30 mouse cellular contexts compared by ENCODE assay signal in the genomic region with DNA sequence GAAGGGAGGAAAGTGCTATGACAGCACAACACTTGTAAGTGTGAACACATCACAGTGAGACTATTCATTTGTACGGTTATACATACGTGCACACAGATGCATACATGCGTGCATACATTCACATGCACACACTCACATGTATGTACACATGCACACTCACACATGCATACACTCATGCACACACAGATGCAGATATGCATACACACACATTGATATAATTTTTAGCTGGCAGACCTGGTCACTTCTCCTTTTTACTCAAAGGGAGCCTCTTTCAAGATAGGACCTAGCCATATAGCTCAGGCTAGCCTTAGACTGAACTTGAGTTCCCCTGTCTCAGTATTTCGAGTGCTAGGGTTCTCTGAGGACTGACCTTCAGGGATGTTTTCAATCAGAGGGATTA. TPM values are rescaled to one million over a fixed set of nuclear protein-coding genes. Genes with fewer than 3 reads are reported as not detected.
A peak's percentile ranks its signal among the peaks of the same experiment; 100 is the strongest.
DNase-seq lines count a peak whose midpoint lies in the region; ATAC-seq and TF ChIP-seq lines count a peak whose summit lies in the region.
"Had no signal": no experiment of that assay in that cellular context is flagged by ENCODE, and none has a peak within 500 bp of the region (broad histone marks: within the 10 kb centered on the region; RNA-seq: fewer than 3 reads in every experiment).

No protein-coding gene starts in this region.

- TF ChIP-seq EP300 in MEL (IDR thresholded peaks at IDR 0.05; ENCODE audit: low read depth in 1 of 2, low read length in 2 of 2): peak; percentile 52 to 90; a peak in 3 of 4 replicates
- no peak for TF ChIP-seq EP300 in heart, adult 2 months (IDR thresholded peaks at IDR 0.05; ENCODE audit: insufficient read depth, low read depth, low read length)

- peak overlapping the region; percentile 11 for H3K4me3 ChIP-seq in megakaryocyte, embryonic 14.5 days (replicated peaks)
- H3K4me3 ChIP-seq in MEL (ENCODE audit: control insufficient read depth in 1 of 2, insufficient read depth in 1 of 2, low read depth in 2 of 2, low read length in 2 of 2): no peak overlapping the region
- no peak overlapping the region for H3K4me3 ChIP-seq in heart, adult 2 months
- H3K4me3 ChIP-seq in kidney, embryonic 16.5 days (ENCODE audit: low read length): no peak overlapping the region

- no peaks in the 10 kb centered on the region for H3K9me3 ChIP-seq in megakaryocyte, embryonic 14.5 days
- H3K9me3 ChIP-seq in MEL (replicated peaks; ENCODE audit: insufficient read depth, low read length): no peaks in the 10 kb centered on the region
- no peaks in the 10 kb centered on the region for H3K9me3 ChIP-seq in kidney, embryonic 16.5 days (ENCODE audit: low read length)
- H3K9me3 ChIP-seq: G1E had no signal

- TF ChIP-seq RAD21 in MEL (IDR thresholded peaks at IDR 0.05; ENCODE audit: low read depth, low read length): no peak

- peaks cover 10% of the 10 kb centered on the region for H3K4me1 ChIP-seq in megakaryocyte, embryonic 14.5 days
- peaks cover 10 to 25% of the 10 kb centered on the region in 2 experiments for H3K4me1 ChIP-seq in MEL (ENCODE audit: control insufficient read depth in 1 of 2, insufficient read depth in 2 of 2, low read length in 2 of 2)
- H3K4me1 ChIP-seq in heart, adult 2 months (ENCODE audit: control insufficient read depth, insufficient read depth, low read length): no peaks in the 10 kb centered on the region
- no peaks in the 10 kb centered on the region for H3K4me1 ChIP-seq in kidney, embryonic 16.5 days (ENCODE audit: insufficient read depth, low read length)

- WGBS in heart, adult 2 months: 84% methylated on average over 4 of the region's 4 CpGs
- 85% methylated on average over 4 of the region's 4 CpGs for WGBS in kidney, embryonic 16.5 days

- intact Hi-C loops in heart, adult 2 months (cut with DNase I): no loop called here

- H3K9ac ChIP-seq in MEL (ENCODE audit: control insufficient read depth, low read depth, low read length, poor library complexity, severe bottlenecking): no peak overlapping the region
- H3K9ac ChIP-seq in heart, adult 2 months (ENCODE audit: low read depth, low read length): no peak overlapping the region
- no peak overlapping the region for H3K9ac ChIP-seq in kidney, embryonic 16.5 days (replicated peaks; ENCODE audit: low read length)

- no peak overlapping the region for H3K27ac ChIP-seq in MEL (ENCODE audit: control insufficient read depth, low read depth, low read length)
- H3K27ac ChIP-seq in heart, adult 2 months: no peak overlapping the region
- H3K27ac ChIP-seq in kidney, embryonic 16.5 days (ENCODE audit: low read length): no peak overlapping the region

- TF ChIP-seq POLR2A in MEL (IDR thresholded peaks at IDR 0.05; ENCODE audit: control insufficient read depth in 1 of 2, insufficient read depth in 1 of 2, low read depth in 1 of 2, low read length in 2 of 2, poor library complexity in 1 of 2): no peak
- no peak for TF ChIP-seq POLR2A in heart, adult 2 months (IDR thresholded peaks at IDR 0.05; ENCODE audit: insufficient read depth, low read depth, low read length)

- ATAC-seq in megakaryocyte, adult 5-6 weeks (ENCODE audit: poor library complexity, severe bottlenecking): no peak
- ATAC-seq in kidney, embryonic 16.5 days (ENCODE audit: low FRiP score, low TSS enrichment): no peak
- ATAC-seq: activated CD4-positive, CD25-positive, alpha-beta regulatory T cell, adult 4 months; CD4-positive, CD25-positive, alpha-beta regulatory T cell, adult 4 months; Patski had no signal

- no peaks in the 10 kb centered on the region for H3K36me3 ChIP-seq in megakaryocyte, embryonic 14.5 days (replicated peaks; ENCODE audit: low read length)
- peaks cover 0 to 23% of the 10 kb centered on the region in 2 experiments; a peak in 2 of 4 replicates for H3K36me3 ChIP-seq in MEL (ENCODE audit: control insufficient read depth in 1 of 2, insufficient read depth in 2 of 2, low read length in 2 of 2)
- H3K36me3 ChIP-seq in heart, adult 2 months (ENCODE audit: control insufficient read depth, insufficient read depth, low read length): no peaks in the 10 kb centered on the region
- no peaks in the 10 kb centered on the region for H3K36me3 ChIP-seq in kidney, embryonic 16.5 days (ENCODE audit: insufficient read depth, low read length)
- H3K36me3 ChIP-seq: G1E had no signal

- no peak for TF ChIP-seq CTCF in MEL (IDR thresholded peaks at IDR 0.05 in 2 of 3, conservative IDR thresholded peaks at IDR 0.05 in 1 of 3; ENCODE audit: control insufficient read depth in 1 of 3, insufficient read depth in 1 of 3, low read depth in 2 of 3, low read length in 3 of 3, poor library complexity in 1 of 3, severe bottlenecking in 1 of 3)
- TF ChIP-seq CTCF in heart, adult 2 months (IDR thresholded peaks at IDR 0.05): no peak

- DNase-seq in A20 (ENCODE audit: low read depth, low spot score) (peak; percentile 18), MEL (ENCODE audit: low read depth, low spot score) (peak; percentile 82), MEL-GATA-1-ER (ENCODE audit: extremely low read depth, low read depth) (peak; percentile 46)
- no peak for DNase-seq in adrenal gland, adult 18-20 months (ENCODE audit: low spot score in 2 of 2)
- no peak for DNase-seq in heart, adult 2 months
- DNase-seq: adrenal gland, adult 2 months; adrenal gland, adult 8-10 months; adrenal gland, postnatal 10 days; adrenal gland, postnatal 14 days; adrenal gland, postnatal 25 days; adrenal gland, postnatal 36 days; B cell, adult 2 months; cerebellum, adult 11 months; cerebellum, adult 11-12 months; cerebellum, adult 18-20 months; cerebellum, adult 2 months; cerebellum, adult 8-10 months; cerebellum, adult 9-10 months had no signal

- H3K79me2 ChIP-seq in MEL (ENCODE audit: control insufficient read depth, insufficient read depth, low read length, poor library complexity): no peaks in the 10 kb centered on the region
- no peaks in the 10 kb centered on the region for H3K79me2 ChIP-seq in heart, adult 2 months (replicated peaks; ENCODE audit: control insufficient read depth, insufficient read depth, low read length)

- H3K27me3 ChIP-seq in megakaryocyte, embryonic 14.5 days (replicated peaks): no peaks in the 10 kb centered on the region
- no peaks in the 10 kb centered on the region for H3K27me3 ChIP-seq in MEL (ENCODE audit: control insufficient read depth in 1 of 2, insufficient read depth in 2 of 2, low read length in 2 of 2)
- H3K27me3 ChIP-seq in heart, adult 2 months (ENCODE audit: control insufficient read depth, insufficient read depth, low read length): no peaks in the 10 kb centered on the region
- no peaks in the 10 kb centered on the region for H3K27me3 ChIP-seq in kidney, embryonic 16.5 days (ENCODE audit: insufficient read depth, low read length)
- H3K27me3 ChIP-seq: CH12.LX had no signal

- H3K4me2 ChIP-seq in kidney, embryonic 16.5 days (replicated peaks; ENCODE audit: low read depth, low read length): no peak overlapping the region

TF ChIP-seq in MEL, 35 proteins besides CTCF, POLR2A, EP300 and RAD21 (continues in another document):
- no peak for TF ChIP-seq TAL1 (IDR thresholded peaks at IDR 0.05; ENCODE audit: low read length)
- TF ChIP-seq RCOR1 (IDR thresholded peaks at IDR 0.05; ENCODE audit: low read depth, low read length): no peak
- TF ChIP-seq MAX (IDR thresholded peaks at IDR 0.05; ENCODE audit: low read length): peak; percentile 61; the same call in 1 of the 2 replicates
- no peak for TF ChIP-seq USF1 (IDR thresholded peaks at IDR 0.05; ENCODE audit: low read depth, low read length)
- TF ChIP-seq JUND (IDR thresholded peaks at IDR 0.05; ENCODE audit: low read depth, low read length): 0 out of 2 replicates have a peak, but pooled peaks have one; percentile 35
- TF ChIP-seq ZNF384 (IDR thresholded peaks at IDR 0.05; ENCODE audit: low read depth, low read length): 0 out of 2 replicates have a peak, but pooled peaks have one; percentile 34
- TF ChIP-seq ZC3H11A (IDR thresholded peaks at IDR 0.05; ENCODE audit: low read depth, low read length): no peak
- TF ChIP-seq ZKSCAN1 (IDR thresholded peaks at IDR 0.05; ENCODE audit: low read depth, low read length): no peak
- no peak for TF ChIP-seq TBP (IDR thresholded peaks at IDR 0.05; ENCODE audit: low read depth, low read length)
- peak; percentile 38; the same call in 1 of the 2 replicates for TF ChIP-seq SIN3A (IDR thresholded peaks at IDR 0.05; ENCODE audit: low read length)
- TF ChIP-seq POLR2AphosphoS2 (IDR thresholded peaks at IDR 0.05; ENCODE audit: low read length): no peak
- no peak for TF ChIP-seq E2F4 (IDR thresholded peaks at IDR 0.05; ENCODE audit: borderline replicate concordance, low read depth, low read length)
- no peak for TF ChIP-seq POLR2AphosphoS5 (IDR thresholded peaks at IDR 0.05; ENCODE audit: borderline replicate concordance, low read depth, low read length)
- TF ChIP-seq USF2 (IDR thresholded peaks at IDR 0.05; ENCODE audit: borderline replicate concordance in 1 of 2, insufficient read depth in 1 of 2, low read depth in 1 of 2, low read length in 2 of 2): no peak
- TF ChIP-seq KAT2A (conservative IDR thresholded peaks at IDR 0.05; ENCODE audit: low read depth, low read length): no peak
- peak; percentile 30; the same call in 1 of the 2 replicates for TF ChIP-seq TCF12 (IDR thresholded peaks at IDR 0.05; ENCODE audit: low read depth, low read length)

RNA-seq across cellular contexts. Expression of a gene that starts 20.9 kb away (rescaled TPM):
- polyA plus RNA-seq in megakaryocyte, embryonic 14.5 days (2012; ENCODE audit: insufficient read depth, low replicate concordance): not detected in 2 replicates
- not detected in 2 replicates for total RNA-seq in megakaryocyte, adult 5-6 weeks (2015)
- total RNA-seq in megakaryocyte, adult 5-6 weeks (2017): not detected in 2 replicates
- total RNA-seq in MEL (2012; rRNA removed): not detected in 2 replicates
- not detected for polyA plus RNA-seq in MEL (2012; ENCODE audit: insufficient read depth in 1 of 2, insufficient read length in 2 of 2, low read depth in 1 of 2, low replicate concordance in 2 of 2, missing spikeins in 1 of 2)
- not detected for total RNA-seq in adrenal gland, adult 18-20 months (2021)
- not detected for total RNA-seq in heart, adult 2 months (2021)
- polyA plus RNA-seq in heart, adult 2 months (2012; rRNA removed): not detected in 2 replicates
- not detected in 2 replicates for polyA plus RNA-seq in kidney, embryonic 16.5 days (2015; fragmentation: Nextera tagmentation; extraction: Ambion mirVana)
- total RNA-seq: adrenal gland, adult 2 months; adrenal gland, adult 8-10 months; adrenal gland, postnatal 10 days; adrenal gland, postnatal 14 days; adrenal gland, postnatal 25 days; adrenal gland, postnatal 36 days; adrenal gland, postnatal 4 days; CH12.LX; ES-E14; G1E had no signal
- polyA plus RNA-seq: activated CD4-positive, CD25-positive, alpha-beta regulatory T cell, adult 4 months; adrenal gland, adult 2 months; brain, embryonic 14.5 days; C2C12; CD4-positive, CD25-positive, alpha-beta regulatory T cell, adult 4 months; cerebellum, adult 2 months; G1E; Patski had no signal

RNA-seq across cellular contexts. Expression of a gene that starts 46.7 kb away (rescaled TPM):
- 0.35 TPM in 1 of 2 replicates, not detected in the other for polyA plus RNA-seq in megakaryocyte, embryonic 14.5 days (2012; ENCODE audit: insufficient read depth, low replicate concordance)
- 37.8 and 39.6 TPM in 2 replicates for total RNA-seq in megakaryocyte, adult 5-6 weeks (2015)
- total RNA-seq in megakaryocyte, adult 5-6 weeks (2017): 39.2 and 45.6 TPM in 2 replicates
- total RNA-seq in MEL (2012; rRNA removed): 13.6 and 16.4 TPM in 2 replicates
- polyA plus RNA-seq in MEL (2012; ENCODE audit: insufficient read depth in 1 of 2, insufficient read length in 2 of 2, low read depth in 1 of 2, low replicate concordance in 2 of 2, missing spikeins in 1 of 2): 10 to 100 TPM in 1 of 2 experiments, not detected in 1; 11.9 TPM
- total RNA-seq in adrenal gland, adult 18-20 months (2021): 10 to 100 TPM; 26.8 to 31.1 TPM
- 10 to 100 TPM; 30.4 to 42.9 TPM for total RNA-seq in heart, adult 2 months (2021)
- polyA plus RNA-seq in heart, adult 2 months (2012; rRNA removed): 4.8 and 11.4 TPM in 2 replicates
- 8.9 and 10.0 TPM in 2 replicates for polyA plus RNA-seq in kidney, embryonic 16.5 days (2015; fragmentation: Nextera tagmentation; extraction: Ambion mirVana)

Comparison
In these comparisons a context has a peak if more than half of its experiments do, and no peak if none do; other contexts are left out.
1. DNase-seq: peak in A20 (single experiment), MEL (single experiment) and MEL-GATA-1-ER (single experiment); none in adrenal gland, adult 18-20 months (0 of 2) and heart, adult 2 months (0 of 2).